Mouse (Mus musculus) megakaryocyte, embryonic 14.5 days (primary cell): ENCODE measurements around the gene Aunip. TPM values are rescaled to one million over a fixed set of nuclear protein-coding genes. Genes with fewer than 3 reads are reported as not detected.
"Not testable (repeated sequence)": the region's sequence is repeated elsewhere in the genome, so short reads cannot be mapped to it uniquely, and the experiment has no call there.

Experiments used
- H3K27me3 ChIP-seq: replicated peaks from 2 replicates; pipeline ENCODE3; 2012; ENCODE audit warnings: inconsistent platforms
- H3K36me3 ChIP-seq: replicated peaks from 2 replicates; pipeline ENCODE3; 2012; ENCODE audit warnings: low read length, inconsistent platforms, mixed read lengths
- H3K4me1 ChIP-seq: 2 replicates; pipeline ENCODE4 v1.6.1; 2012; ENCODE audit warnings: inconsistent platforms
- H3K4me3 ChIP-seq: replicated peaks from 2 replicates; pipeline ENCODE3; 2012; ENCODE audit warnings: moderate library complexity, mild to moderate bottlenecking, inconsistent platforms
- H3K9me3 ChIP-seq: 2 replicates; pipeline ENCODE4 v1.6.1; 2012; ENCODE audit warnings: inconsistent platforms
- FLI1 ChIP-seq: IDR thresholded peaks from 2 replicates; pipeline ENCODE4 v1.6.1; 2012; ENCODE audit warnings: low read length, inconsistent platforms, mixed read lengths
- GATA1 ChIP-seq: IDR thresholded peaks from 3 replicates; pipeline ENCODE4 v1.6.1; 2012; ENCODE audit warnings: mixed read lengths, low read length, inconsistent platforms, borderline replicate concordance
- polyA plus RNA-seq: library from polyadenylated mRNA; stranded (reverse); fragments of >175 nt; gene quantifications from 2 replicates; pipeline ENCODE4 v1.2.3, GENCODE M21; 2012; ENCODE audit warnings: low replicate concordance; ENCODE audit not compliant: insufficient read depth

Aunip gene
- polyA plus RNA-seq, 1 experiment = 0.54 TPM

- H3K9me3 ChIP-seq = no peaks in the 10 kb centered on the region
- H3K36me3 ChIP-seq = peaks cover 25% of the 10 kb centered on the region
- H3K4me1 ChIP-seq = peaks cover 86% of the 10 kb centered on the region
- H3K4me3 ChIP-seq = peak within 1 kb of the TSS; percentile 96
- TF ChIP-seq FLI1 (peak; percentile 17; the same call in 1 of the 2 replicates), GATA1 (peak; percentile 50; the same call in 1 of the 3 replicates)
- H3K27me3 ChIP-seq = peaks cover 14% of the 10 kb centered on the region
Measured at GRCm38 (mm10) chr4:134496595-134497210, 14.1 kb upstream of the Aunip start, which contains the start of gene Paqr7. Gene Paqr7 (plus strand): TSS chr4:134496697.

DNA sequence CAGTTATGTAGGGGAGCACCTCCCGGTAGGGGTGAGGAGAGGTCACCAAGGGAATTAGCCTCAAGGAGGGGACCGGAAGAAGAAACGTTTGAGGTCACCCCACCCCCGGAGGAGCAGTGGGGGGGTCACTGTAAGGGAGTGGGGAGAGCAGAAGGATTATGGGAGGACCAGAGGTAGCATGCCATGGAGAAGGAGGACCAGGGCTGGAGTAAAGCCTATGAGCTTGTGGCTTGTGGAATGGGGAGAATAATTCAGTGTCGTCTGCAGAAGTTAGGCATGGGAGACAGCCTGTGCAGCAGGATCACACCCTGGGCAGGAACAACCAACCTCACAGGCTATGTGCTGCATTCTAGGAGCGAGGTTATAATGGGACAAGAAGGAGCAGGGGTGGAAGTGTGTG, 13.6 kb upstream of the Aunip start:
- H3K9me3 ChIP-seq = no peaks in the 10 kb centered on the region
- H3K27me3 ChIP-seq = peaks cover 8% of the 10 kb centered on the region
- TF ChIP-seq GATA1 (no peak), FLI1 (no peak)
- H3K36me3 ChIP-seq = peaks cover 31% of the 10 kb centered on the region
- peak overlapping the region; percentile 96 for H3K4me3 ChIP-seq
- H3K4me1 ChIP-seq = peaks cover 84% of the 10 kb centered on the region

- peak overlapping the region; percentile 96 for H3K4me3 ChIP-seq
- TF ChIP-seq GATA1 = no peak
- no peak for TF ChIP-seq FLI1
- peaks cover 39% of the 10 kb centered on the region for H3K36me3 ChIP-seq
- no peaks in the 10 kb centered on the region for H3K9me3 ChIP-seq
- peaks cover 2% of the 10 kb centered on the region for H3K27me3 ChIP-seq
- peaks cover 78% of the 10 kb centered on the region for H3K4me1 ChIP-seq
Measured at GRCm38 (mm10) chr4:134497986-134498731, 12.6 kb upstream of the Aunip start.

DNA sequence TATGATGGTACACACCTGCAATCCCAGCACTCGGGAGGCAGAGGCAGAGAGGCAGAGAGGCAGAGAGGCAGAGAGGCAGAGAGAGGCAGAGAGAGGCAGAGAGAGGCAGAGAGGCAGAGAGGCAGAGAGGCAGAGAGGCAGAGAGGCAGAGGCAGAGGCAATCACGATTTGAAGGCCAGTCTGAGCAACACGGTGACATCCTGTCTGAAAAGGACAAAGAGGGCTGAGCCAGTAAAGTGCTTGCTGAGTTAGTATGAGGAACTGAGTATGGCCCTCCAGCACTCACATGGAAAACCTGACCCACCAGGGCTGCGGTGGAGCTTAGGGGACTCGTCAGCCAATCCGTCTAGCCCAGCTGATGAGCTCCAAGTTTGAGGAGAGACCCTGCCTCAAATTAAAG, 11.8 kb upstream of the Aunip start:
- peak overlapping the region; percentile 75 for H3K4me3 ChIP-seq
- H3K36me3 ChIP-seq = peaks cover 47% of the 10 kb centered on the region
- H3K9me3 ChIP-seq, H3K27me3 ChIP-seq: not testable (repeated sequence)
- peaks cover 78% of the 10 kb centered on the region for H3K4me1 ChIP-seq

GRCm38 (mm10) chr4:134501095-134501494, 9.7 kb upstream of the Aunip start:
- TF ChIP-seq FLI1 (no peak), GATA1 (no peak)
- Histone ChIP-seq H3K36me3 (peaks cover 62% of the 10 kb centered on the region), H3K4me1 (peaks cover 71% of the 10 kb centered on the region), H3K9me3 (peaks cover 4% of the 10 kb centered on the region), H3K4me3 (no peak overlapping the region), H3K27me3 (no peaks in the 10 kb centered on the region)

- Histone ChIP-seq H3K27me3 (no peaks in the 10 kb centered on the region), H3K9me3 (peaks cover 20% of the 10 kb centered on the region), H3K36me3 (peaks cover 87% of the 10 kb centered on the region), H3K4me1 (peaks cover 70% of the 10 kb centered on the region), H3K4me3 (no peak overlapping the region)
- TF ChIP-seq FLI1 (no peak), GATA1 (no peak)
Measured at GRCm38 (mm10) chr4:134503686-134504357, 7.0 kb upstream of the Aunip start.

DNA sequence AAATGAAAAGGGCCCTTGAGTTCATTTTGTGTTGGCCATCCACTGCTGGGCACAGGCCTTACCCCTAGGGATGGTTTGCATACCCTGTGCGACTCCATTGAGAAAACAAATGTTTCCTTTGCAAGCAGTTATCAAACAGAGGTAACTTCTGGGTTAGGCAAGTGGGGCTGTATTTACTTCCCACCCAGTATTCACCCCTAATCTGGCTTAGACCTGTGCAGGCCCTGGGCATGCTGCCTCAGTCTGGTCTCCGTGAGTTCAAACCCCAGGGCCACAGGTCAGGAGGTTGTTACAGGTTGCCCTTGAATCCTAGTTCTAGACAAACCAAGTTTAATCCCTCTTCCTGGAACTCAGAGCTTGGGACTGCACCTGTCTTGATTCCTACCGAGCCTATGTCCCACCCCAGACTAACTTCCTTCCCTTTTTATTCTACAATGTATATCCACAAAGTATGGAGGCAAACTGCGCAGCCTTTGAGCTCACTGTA, 5.5 kb upstream of the Aunip start:
- no peak for TF ChIP-seq GATA1
- TF ChIP-seq FLI1 = no peak
- Histone ChIP-seq H3K27me3 (no peaks in the 10 kb centered on the region), H3K36me3 (peaks cover 79% of the 10 kb centered on the region), H3K4me3 (no peak overlapping the region), H3K9me3 (peaks cover 20% of the 10 kb centered on the region), H3K4me1 (peaks cover 58% of the 10 kb centered on the region)

- peaks cover 57% of the 10 kb centered on the region for H3K4me1 ChIP-seq
- peaks cover 72% of the 10 kb centered on the region for H3K36me3 ChIP-seq
- no peak overlapping the region for H3K4me3 ChIP-seq
- no peak for TF ChIP-seq FLI1
- TF ChIP-seq GATA1 = no peak
- no peaks in the 10 kb centered on the region for H3K27me3 ChIP-seq
- H3K9me3 ChIP-seq = peaks cover 20% of the 10 kb centered on the region
Measured at GRCm38 (mm10) chr4:134505966-134506594, 4.7 kb upstream of the Aunip start.

- H3K4me3 ChIP-seq = peak overlapping the region; percentile 33
- no peaks in the 10 kb centered on the region for H3K27me3 ChIP-seq
- H3K9me3 ChIP-seq = peaks cover 20% of the 10 kb centered on the region
- no peak for TF ChIP-seq GATA1
- no peak for TF ChIP-seq FLI1
- peaks cover 63% of the 10 kb centered on the region for H3K4me1 ChIP-seq
- peaks cover 65% of the 10 kb centered on the region for H3K36me3 ChIP-seq
Measured at GRCm38 (mm10) chr4:134506713-134507112, 4.1 kb upstream of the Aunip start.

GRCm38 (mm10) chr4:134510396-134510795, 403 bp upstream of the Aunip start:
- Histone ChIP-seq H3K4me3 (peak overlapping the region; percentile 96), H3K36me3 (peaks cover 44% of the 10 kb centered on the region), H3K4me1 (peaks cover 56% of the 10 kb centered on the region), H3K27me3 (no peaks in the 10 kb centered on the region), H3K9me3 (peaks cover 16% of the 10 kb centered on the region; the same call in 1 of the 2 replicates)
- no peak for TF ChIP-seq GATA1
- no peak for TF ChIP-seq FLI1
